Mouse (Mus musculus) urinary bladder, postnatal 10 days (tissue): ENCODE measurements around the gene Ppp1r9b.

Experiments used
- DNase-seq: peaks from one replicate; pipeline ENCODE4 v3.0.0; 2022; ENCODE audit warnings: low spot score

Ppp1r9b gene

DNA sequence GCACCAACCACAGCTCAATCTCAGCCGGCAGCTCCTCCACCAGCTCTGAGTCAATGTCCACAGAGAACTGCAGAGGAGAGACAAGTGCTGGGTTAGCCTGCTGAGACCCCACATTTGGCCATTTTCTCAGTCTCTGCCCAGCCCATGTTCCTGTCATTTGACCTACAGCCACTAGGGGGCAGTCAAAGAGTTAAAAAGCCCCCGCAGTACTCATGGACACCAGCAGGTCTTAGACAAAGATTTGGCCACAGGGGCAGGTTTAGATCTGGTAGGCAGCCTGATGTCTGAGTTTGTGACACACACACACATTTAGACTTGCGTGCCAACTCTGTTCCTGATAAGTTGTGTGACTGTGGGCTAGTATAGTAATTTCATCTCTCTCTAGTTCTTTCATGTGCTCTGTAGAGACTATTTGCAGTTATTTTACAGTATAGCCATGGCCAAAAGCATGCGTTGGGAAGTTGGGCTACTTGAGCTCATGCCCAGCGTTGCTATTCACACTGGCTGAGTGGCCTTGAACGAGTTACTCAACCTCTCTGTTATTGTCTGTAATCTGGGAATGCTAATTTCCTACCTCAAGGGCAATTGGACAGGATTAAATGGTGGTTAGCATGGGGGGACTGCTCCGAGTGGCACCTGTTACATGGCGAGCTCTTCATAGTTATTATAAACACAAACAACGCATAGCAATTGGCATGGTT is 56.3 kb downstream of the Ppp1r9b start:
- DNase-seq = no peak

DNA sequence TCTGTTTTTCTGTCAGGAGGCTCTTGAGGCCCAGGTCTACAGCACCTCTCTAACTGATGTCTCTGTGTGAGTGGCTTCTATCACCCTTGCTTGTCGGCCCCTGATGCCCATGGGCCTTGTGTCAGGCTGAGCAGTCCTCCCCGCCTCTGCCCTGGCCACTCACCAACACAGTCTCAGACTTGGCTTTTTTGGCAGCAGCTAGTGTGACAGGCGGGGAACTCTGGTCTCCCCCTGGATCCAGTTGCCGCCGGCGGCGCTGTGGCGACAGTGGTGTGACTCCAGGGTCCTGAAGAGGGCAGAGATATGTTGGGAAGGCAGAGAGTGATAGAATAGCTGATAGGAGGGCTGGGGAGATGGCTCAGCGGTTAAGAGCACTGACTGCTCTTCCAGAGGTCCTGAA is 62.2 kb downstream of the Ppp1r9b start:
- no peak for DNase-seq
